Mouse (Mus musculus) urinary bladder, postnatal 25 days (tissue): ENCODE data around the gene Tbrg4.

Experiments
- DNase-seq: peaks from one replicate; pipeline ENCODE4 v3.0.0; 2022; ENCODE audit warnings: low spot score

Gene Tbrg4

DNA sequence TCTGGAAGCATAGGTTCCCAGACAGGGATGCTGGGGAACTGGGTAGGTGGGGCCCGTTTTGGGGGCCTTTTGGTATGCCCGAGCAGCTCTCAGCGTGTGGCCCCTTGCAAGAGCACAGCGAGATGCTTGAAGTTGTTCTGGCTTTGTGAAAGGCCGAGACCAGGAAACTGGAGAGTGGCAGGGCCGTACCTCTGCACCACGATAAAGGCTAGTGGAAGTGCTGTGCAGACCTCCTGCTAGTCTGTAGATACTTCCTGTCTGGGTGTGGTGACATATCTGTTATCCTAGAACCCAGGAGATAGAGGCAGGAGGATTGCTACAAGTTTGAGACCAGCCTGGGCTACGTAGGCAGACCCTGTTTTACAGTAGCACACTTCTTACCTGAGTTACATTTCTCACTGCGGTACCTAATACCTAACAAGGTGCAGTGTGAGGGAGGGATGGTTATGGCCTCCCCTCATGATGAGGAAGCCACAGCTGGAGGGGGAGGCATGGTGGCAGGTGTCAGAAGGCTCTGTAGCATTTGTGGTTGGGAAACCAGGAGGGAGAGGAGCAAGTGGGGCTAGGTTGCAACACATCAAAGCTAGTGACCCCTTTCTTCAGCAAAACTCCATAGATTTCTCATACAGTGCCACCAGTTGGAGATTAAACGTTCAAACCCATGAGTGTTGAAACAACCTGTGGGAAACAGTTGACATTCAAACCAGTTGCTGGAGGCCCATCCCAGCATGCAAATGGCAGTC is 34.8 kb downstream of the Tbrg4 start:
- no peak for DNase-seq

DNA sequence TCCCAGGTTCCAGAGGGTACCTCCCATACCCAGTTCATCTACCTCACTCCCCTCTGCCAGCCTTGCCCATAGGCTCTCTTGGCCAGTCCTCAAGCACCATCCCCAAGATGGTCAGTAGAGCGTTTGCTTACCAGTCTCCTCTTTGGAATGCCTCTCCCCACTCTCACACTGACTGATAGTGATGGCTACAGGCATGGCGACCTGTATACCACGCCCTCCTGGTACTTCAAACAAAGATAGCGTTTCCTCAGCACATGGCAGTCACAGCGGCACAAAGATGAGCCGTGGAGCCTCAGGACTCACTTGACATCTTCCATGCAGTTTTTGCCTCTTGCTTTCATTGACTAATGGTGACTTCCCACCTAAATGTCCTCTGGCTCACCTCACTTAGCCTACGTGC is 36.0 kb downstream of the Tbrg4 start:
- DNase-seq: no peak

DNA sequence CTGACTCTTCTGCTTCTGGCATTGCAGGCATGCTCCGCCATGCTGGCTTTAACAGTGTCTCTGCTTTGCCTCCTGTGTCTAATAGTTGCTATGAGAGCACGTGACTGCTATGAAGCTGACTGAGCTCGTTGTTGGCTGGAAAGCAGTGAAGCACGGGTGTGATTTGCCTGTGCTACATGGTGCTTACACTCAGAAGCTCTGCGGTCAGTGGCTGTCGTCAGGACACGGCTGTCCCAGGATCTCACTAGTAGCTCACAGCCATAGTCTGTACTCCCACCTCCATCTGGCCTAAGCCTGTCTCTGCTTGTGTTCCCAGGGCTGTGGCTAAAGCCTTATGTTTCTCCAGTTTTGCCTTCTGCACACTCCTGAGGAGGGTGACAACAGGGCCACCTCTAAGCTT is 37.6 kb downstream of the Tbrg4 start:
- no peak for DNase-seq

DNA sequence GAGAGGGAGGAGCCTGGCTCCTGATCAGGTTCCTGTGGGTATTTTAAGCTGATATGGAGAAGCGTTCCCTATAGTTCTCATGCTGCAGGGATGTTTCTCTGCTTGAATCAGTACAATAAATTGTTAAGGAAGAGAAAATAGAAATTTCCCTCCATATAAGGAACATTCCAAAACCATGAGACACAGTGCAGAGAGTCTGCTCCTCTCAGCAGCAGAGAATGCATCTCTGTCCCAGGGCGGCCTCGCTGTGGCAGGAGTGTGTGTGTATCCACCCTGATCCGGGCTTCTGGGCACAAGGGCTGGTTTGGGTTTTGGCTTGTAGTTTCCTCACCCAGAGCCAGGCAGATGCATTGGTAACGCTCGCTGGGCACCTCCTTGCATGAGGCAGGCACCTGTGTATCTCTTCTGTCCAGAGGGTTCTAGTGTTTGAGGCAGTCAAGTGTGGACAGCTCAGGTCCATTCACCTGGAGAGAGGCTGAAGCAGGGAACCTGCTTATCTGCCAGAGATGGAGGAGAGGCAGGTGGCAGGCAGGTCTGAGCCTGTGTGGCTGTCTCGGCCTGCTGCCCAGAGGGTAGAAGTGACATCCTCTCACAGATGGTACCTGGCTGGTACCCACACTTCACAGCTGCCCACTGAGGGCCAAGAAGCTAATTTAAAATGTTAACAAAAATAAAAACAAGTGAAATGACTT is 38.5 kb downstream of the Tbrg4 start:
- DNase-seq: no peak

DNA sequence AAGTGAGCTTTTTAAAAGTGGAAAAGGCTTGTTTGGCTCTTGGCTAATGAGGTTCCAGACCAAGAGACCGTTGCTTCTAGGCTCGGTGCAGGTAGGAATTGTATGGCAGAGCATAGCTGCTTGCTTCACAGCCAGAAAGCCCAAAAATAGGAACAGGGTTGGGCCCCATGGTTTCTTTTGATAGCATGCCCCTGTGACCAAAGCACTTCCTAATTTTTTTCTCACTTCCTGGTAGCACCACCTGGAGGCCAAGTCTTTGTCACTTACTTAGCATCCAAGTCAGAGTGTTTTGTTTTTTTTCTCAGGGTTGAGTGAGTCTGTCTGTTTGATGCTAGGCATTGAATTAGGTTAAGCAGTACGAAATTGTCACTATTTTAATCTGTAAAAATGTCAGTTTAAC is 39.2 kb downstream of the Tbrg4 start:
- no peak for DNase-seq

DNA sequence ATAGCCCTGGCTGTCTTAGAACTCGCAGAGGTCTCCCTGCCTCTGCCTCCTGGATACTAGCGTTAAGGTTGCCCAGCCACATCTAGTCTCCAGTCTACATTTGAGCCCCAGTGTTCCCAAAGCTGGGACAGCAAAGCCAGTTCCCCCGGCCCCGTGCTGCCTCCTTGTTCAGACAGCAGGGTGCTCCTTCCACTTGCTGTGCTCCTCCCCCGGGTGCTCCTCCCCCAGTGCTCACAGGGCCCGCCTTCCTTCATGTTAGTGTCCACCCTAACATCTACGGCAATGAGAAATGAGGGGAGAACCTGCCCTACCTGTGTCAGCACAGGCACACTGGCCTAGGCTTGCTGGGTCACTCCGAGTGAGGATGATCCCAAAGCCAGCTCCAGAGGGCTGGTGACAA is 40.1 kb downstream of the Tbrg4 start:
- no peak for DNase-seq

DNA sequence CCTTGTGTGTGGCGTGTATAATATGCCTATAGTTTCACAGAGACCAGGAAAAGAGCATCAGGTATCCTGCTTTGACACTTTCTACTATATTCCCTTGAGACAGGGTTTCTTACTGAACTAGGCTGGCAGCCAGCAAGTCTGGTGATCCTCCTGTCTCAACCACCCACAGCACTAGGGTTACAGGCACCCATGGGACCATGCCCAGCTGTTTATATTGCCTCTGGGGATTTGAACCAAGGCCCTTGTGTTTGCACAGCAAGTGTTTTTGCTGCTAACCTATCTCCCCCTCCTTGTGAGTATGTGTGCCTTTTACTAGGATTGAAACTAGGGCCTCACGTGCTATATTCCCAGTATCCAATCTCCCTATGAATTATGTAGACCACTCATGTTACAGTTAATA is 44.3 kb downstream of the Tbrg4 start:
- no peak for DNase-seq

DNA sequence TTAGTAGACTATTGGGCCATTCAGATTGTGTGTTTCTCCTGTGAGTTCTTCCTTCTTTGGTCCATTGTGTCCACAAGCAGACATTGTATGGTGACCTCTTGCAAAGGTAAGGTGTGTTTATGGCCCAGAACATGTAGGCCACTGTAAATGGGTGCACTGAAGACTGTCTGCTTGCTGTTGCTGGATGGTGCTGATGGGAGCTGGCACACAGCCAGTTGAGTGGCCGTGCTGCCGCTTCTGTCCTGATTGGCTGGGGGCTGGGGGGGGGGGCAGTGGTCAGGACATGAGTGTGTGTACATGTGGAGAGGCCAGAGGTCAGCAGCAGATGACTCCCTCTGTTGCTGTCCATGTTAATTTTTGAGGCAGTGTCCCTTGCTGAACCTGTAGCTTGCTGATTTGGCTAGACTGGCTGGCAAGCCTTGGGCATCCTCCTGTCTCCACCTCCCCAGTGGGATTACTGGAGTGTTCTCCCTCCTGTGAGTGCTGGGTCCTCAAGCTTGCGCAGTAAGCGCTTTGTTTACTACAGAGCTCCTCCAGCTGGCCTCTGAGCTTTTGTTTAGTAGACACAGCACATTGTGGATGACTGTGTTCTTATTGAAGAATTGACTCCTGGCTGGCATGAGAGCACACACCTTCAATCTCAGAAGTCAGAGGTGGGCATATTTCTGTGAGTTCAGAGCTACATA is 45.7 kb downstream of the Tbrg4 start:
- no peak for DNase-seq

DNA sequence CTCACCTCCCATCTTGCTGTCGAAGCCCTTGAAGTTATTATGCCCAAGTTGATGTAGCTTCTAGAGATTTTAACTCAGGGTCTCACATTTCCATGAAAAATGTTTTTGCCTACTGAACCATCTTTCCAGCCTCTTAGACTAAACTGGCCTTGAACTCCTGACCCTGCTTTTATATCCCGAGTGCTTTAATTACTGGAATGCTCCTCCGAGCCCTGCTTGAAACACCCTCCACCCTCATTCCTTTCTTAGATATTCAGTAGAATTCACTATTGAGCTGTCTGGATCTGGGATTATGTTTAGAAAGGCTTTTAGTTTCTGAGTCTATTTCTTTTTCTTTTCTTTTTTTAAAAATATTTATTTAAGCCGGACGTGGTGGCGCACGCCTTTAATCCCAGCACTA is 46.5 kb downstream of the Tbrg4 start:
- no peak for DNase-seq

DNA sequence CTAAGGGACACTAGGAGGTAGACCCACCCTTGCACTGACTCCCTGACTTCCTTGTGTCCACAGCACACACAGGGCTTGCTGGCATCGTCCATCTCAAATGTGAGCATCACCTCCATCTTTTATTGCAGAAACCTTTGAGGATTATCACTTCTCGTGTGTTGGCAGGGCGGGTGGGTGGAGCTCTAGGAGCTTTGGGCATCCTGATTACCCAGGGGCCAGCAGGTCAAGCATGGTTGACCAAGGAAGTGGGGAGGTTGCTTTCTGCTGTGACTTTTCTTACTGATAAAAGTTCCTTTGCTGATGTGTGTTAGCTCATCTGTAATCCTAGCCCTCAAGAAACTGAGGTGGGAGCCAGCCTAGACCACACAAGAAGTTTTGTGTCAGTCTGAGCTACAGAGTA is 49.7 kb downstream of the Tbrg4 start:
- no peak for DNase-seq

DNA sequence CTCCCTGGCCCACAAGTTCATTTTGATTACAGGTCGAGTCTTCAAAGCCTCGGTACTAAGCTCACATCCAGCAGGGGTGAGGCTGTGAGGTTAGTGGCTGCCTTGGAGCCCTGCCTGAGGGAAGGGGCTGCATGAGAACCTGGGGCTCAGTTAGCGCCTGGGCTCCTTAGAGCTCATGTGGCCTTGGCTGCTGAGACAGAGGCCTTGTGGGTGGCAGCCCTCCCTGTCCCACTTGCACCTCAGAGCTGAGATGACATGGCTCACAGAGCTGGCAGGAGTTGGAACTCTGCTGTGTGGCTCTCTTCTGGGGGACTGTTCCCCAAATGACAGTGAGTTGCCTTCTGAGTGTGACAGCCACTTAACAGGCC is 56.5 kb downstream of the Tbrg4 start:
- no peak for DNase-seq

DNA sequence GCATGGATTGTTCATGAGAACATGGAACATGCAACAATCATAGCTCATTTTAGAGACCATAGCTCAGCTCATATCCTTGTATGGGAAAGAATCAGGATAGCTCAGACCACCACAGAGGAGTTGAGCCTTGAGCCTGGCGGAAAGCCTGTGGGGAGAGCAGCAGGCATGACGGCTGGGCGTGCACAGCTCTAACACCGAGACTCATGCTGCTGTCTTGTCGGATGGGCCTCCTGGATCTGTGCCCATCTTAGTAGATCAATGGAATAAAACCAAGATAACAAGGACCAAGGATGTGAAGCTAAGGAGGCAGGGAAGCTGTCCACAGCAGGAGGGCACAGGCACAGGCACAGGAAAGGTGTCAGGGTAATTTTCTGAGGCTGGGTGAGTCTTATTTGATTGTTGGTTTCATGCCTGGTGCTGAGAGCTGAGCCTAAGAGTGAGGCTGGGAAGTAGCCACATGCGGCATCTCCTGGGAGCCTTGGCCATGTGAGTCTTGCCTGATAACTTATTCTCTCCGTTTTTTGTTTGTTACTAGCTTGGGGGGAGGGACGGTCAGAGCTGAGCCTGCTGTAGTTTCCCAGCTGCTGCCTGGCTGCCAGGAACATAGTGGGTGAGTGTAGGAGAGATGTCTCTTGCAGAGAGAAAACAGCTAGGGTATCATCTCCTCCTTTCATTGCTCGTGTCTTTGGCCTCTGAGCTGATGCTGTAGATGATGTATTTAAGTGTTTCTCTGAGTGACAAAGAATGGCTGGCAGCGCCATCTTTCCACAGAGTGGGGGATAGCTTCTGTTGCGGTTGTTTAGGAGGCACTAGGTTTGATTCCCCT is 57.1 kb downstream of the Tbrg4 start:
- DNase-seq: no peak

DNA sequence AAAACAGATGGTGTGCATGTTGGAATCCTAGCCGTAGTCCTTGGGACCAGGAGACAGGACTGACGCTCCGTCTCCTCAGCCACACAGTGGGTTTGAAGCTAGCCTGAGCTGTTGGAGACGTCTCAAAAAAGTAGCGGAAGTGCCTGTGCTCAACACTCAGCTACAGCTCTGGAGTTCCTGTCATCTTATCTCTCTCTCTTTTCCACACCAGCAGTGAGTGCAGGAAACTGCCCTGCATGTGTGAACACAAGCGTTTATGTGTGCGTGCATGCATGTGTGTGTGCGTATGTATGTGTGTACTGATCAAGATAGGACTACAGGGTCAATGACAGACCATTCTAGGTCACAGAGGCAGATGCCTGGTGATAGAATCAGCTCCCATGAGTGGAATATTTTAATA is 57.9 kb downstream of the Tbrg4 start:
- no peak for DNase-seq

DNA sequence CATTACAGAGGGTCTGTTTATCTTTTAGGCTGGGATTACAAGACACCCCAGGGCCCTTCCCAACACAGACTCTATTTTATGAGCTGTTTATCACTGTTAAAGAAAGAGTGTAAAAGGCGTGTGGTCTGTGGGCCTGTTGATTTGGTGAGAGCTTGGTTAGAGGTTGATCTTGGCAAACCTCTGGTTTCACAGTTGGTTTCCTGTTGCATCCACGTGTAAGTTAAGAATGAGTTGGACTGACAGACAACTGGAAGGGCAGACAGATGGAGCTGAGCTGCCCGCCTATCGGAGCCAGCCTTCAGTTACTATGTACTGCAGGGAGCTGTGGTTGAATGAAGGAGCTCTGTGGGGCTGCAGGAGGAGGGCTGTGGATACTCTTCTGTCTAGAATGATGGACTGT is 59.4 kb downstream of the Tbrg4 start:
- DNase-seq: no peak
